Mouse (Mus musculus): ENCODE data around the gene Ifnab. TPM values are rescaled to one million over a fixed set of nuclear protein-coding genes. Genes with fewer than 3 reads are reported as not detected.

Ifnab gene
- total RNA-seq, 2 experiments from 2014 or later: not detected

GRCm38 (mm10) chr4:88699301-88699700, 8.1 kb upstream of the Ifnab start:
- DNase-seq: no peak
- no peak overlapping the region for H3K4me3 ChIP-seq
- H3K27ac ChIP-seq: no peak overlapping the region
- no peak for TF ChIP-seq CTCF (IDR thresholded peaks at IDR 0.05)
- intact Hi-C loops (cut with DNase I): no loop called here

DNA sequence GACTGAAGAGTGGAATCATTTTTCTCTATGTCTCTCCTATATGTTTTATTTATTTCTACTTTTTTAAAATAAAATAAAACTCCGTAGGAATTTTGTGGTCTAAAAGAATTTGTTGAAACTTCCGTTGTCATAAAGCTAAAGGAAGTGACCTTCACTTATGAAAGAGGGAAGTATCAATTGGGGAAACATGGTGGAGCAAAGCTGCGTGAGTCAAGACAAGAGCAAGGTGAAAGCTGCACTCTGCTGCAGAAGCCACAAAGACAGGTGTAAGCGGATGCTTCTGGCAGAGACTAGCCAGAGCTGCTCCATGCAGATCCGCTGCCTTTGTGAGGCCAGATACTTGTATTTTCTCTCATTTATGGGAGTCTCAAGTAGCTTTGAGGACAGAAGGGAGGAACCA, 7.6 kb upstream of the Ifnab start:
- H3K27ac ChIP-seq: no peak overlapping the region
- no peak overlapping the region for H3K4me3 ChIP-seq
- no peak for TF ChIP-seq CTCF (IDR thresholded peaks at IDR 0.05)
- intact Hi-C loops (cut with DNase I): no loop called here
- no peak for DNase-seq

- TF ChIP-seq CTCF (IDR thresholded peaks at IDR 0.05): no peak
- Histone ChIP-seq H3K4me3 (no peak overlapping the region), H3K27ac (no peak overlapping the region)
- no peak for DNase-seq
- intact Hi-C loops (cut with DNase I): no loop called here
These were observed 6.6 kb upstream of the Ifnab start for GRCm38 (mm10) chr4:88697753-88698152.

GRCm38 (mm10) chr4:88697108-88697507, 5.9 kb upstream of the Ifnab start:
- DNase-seq: no peak
- no peak overlapping the region for H3K4me3 ChIP-seq
- no peak overlapping the region for H3K27ac ChIP-seq
- intact Hi-C loops (cut with DNase I): no loop called here
- TF ChIP-seq CTCF (IDR thresholded peaks at IDR 0.05): no peak

DNA sequence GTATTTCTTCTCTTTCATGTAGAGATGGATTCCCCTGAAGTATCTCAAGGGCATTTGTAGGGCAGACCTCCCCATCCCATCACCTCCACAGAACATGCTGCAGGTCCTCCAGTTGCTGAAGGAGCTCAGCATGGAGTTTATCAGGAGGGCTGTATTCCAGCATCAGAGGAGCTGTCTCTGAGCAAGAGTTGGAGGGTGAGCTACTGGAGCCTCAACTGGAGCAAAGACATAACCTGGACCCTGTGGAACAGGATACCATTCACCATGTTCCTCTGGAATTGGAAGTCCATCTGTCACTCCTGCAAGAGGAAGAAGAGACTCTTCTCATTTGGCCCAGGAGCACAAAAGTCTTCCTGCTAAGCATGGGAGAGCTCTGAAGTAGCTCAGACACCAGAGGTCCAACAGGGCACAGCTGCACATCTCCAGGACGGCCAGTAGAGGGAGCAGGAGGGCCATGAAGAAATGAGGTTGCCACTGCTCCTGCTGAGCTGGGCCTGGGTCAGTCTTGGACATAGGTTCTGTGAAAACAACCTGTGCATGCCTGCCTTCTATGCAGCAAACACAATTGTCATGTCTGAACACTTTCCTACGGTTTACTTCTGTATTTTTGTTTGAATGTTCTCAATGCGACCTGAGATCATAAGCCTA, 5.2 kb upstream of the Ifnab start:
- intact Hi-C loops (cut with DNase I): loop anchor here (1.0 kb wide), 1 partner anchor 31 kb away; no protein-coding TSS in a partner anchor
- peak; percentile 76 for DNase-seq
- TF ChIP-seq CTCF (IDR thresholded peaks at IDR 0.05): no peak; the same call in none of the 2 replicates
- Histone ChIP-seq H3K27ac (no peak overlapping the region), H3K4me3 (no peak overlapping the region)

GRCm38 (mm10) chr4:88693392-88693791, 2.2 kb upstream of the Ifnab start:
- no peak for TF ChIP-seq CTCF (IDR thresholded peaks at IDR 0.05)
- no peak overlapping the region for H3K27ac ChIP-seq
- intact Hi-C loops (cut with DNase I): no loop called here
- no peak for DNase-seq
- H3K4me3 ChIP-seq: no peak overlapping the region

DNA sequence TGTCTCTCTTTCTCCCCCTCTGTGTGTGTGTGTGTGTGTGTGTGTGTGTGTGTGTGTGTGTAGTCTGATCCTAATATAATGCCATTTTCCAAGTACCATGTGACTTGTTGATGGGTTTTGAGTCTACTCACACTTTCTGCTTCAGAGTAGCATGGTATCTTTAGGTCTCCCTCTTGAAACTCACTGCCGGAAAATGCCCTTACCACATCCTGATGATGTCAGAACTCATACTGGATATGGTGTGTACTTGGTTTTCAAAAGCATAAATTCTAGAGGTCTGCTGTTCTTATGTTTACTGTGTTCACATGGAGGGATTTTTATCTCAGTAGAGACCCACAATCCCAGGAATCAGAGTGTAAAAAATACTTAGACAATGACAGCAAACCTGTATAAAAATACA, 1.4 kb upstream of the Ifnab start:
- no peak for TF ChIP-seq CTCF (IDR thresholded peaks at IDR 0.05)
- no peak for DNase-seq
- Histone ChIP-seq H3K27ac (no peak overlapping the region), H3K4me3 (no peak overlapping the region)
- intact Hi-C loops (cut with DNase I): no loop called here

DNA sequence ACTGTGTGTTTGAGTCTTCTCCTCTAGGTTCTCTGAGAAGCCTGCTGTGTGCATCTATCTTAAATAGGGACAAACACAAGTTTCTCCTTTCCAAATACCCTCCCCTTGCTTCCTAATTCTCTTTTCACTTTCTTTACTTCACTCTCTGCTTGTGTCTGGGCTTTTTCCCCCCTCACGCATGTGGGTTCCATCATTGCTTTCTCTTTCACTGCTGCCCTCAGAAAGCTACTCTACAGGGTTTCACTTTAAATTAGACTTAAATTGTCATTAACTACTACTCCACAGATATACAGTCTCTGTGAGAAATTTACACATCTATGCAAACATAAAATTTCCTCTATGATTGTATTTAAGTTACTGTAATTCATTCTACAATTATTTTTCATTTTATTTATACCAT, 7.3 kb downstream of the Ifnab start, which contains the start of gene Ifna2:
Gene Ifna2, minus strand, starts transcription at position 101 of the 400 bp plus-strand sequence.
- Histone ChIP-seq H3K4me3 (no peak within 1 kb of the TSS), H3K27ac (no peak within 1 kb of the TSS)
- no peak for DNase-seq
- TF ChIP-seq CTCF (IDR thresholded peaks at IDR 0.05): no peak
- intact Hi-C loops (cut with DNase I): no loop called here

DNA sequence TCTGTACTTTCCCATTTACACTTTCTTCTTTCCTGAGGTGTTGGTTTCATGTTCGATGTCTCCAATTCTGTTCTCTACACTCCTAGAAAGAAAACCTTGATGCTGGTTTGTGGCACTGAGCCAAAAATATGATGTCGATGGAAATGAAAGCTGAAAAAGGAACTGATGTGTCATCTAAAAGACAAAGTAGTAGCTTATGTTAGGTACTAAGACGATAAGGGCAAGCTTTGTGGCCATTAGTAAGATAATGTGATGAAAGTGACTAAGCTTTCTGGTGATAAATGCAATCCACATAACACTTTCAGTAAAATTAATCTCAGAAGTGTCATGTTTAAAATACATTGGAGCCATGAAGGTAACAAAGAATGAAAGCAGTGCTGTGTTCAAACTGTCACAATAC, 9.8 kb downstream of the Ifnab start:
- intact Hi-C loops (cut with DNase I): no loop called here
- no peak for DNase-seq

DNA sequence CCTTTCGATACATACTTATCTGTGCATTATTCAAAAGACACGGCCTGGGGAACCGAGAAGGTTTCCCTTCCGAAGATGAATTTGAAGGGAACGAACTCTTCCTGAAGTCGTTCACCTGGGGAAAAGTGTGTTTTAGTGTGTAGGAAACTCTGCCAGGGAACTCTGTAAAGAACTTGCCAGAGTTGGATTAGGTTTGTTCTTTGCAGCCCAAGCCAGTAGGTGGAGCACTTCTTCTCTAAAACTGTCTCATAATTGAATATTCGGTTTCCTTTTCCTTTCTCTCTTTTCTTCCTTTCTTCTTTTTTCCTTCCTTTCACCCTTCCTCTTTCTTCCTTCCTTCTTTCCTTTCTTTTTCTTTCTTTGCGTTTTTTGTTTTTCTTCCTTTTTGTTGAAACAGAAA, 10.8 kb downstream of the Ifnab start:
- Histone ChIP-seq H3K4me3 (no peak overlapping the region), H3K27ac (no peak overlapping the region)
- intact Hi-C loops (cut with DNase I): no loop called here
- no peak for DNase-seq
- peak; percentile 57 for TF ChIP-seq CTCF (IDR thresholded peaks at IDR 0.05)

More for the DNA sequence above, 9.8 kb downstream of the Ifnab start:
- Histone ChIP-seq H3K4me3 (no peak overlapping the region), H3K27ac (no peak overlapping the region)
- TF ChIP-seq CTCF (IDR thresholded peaks at IDR 0.05): no peak

GRCm38 (mm10) chr4:88676824-88677223, 14.3 kb downstream of the Ifnab start, which contains the start of gene Ifna16:
Gene Ifna16, minus strand, starts transcription at chr4:88676924.
- Histone ChIP-seq H3K27ac (no peak within 1 kb of the TSS), H3K4me3 (no peak within 1 kb of the TSS)
- TF ChIP-seq CTCF (IDR thresholded peaks at IDR 0.05): no peak
- no peak for DNase-seq
- intact Hi-C loops (cut with DNase I): no loop called here

DNA sequence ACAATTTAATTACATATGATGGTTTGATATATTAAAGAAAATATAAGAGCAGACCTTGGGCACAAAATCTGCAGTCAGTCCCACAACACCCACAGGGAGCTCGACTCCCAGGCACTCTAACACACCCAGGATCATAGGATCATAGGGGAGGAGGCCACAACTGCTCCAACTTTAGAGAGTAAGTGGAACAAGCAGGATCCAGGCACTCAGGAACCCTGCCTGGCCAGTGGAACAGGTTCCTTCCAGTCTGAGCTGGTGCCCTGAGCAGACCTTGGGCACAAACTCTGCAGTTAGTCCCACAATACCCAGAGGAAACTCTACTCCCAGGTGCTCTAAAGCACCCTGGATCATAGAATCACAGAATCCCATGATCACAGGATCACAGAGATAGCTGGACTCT, 35.7 kb downstream of the Ifnab start:
- TF ChIP-seq CTCF (IDR thresholded peaks at IDR 0.05): no peak
- no peak for DNase-seq
- intact Hi-C loops (cut with DNase I): no loop called here
- no peak overlapping the region for H3K27ac ChIP-seq
- H3K4me3 ChIP-seq: no peak overlapping the region

GRCm38 (mm10) chr4:88653644-88654043, 37.5 kb downstream of the Ifnab start:
- no peak for TF ChIP-seq CTCF (IDR thresholded peaks at IDR 0.05)
- no peak overlapping the region for H3K4me3 ChIP-seq
- no peak for DNase-seq
- intact Hi-C loops (cut with DNase I): no loop called here
- no peak overlapping the region for H3K27ac ChIP-seq

- TF ChIP-seq CTCF (IDR thresholded peaks at IDR 0.05): no peak
- Histone ChIP-seq H3K4me3 (no peak within 1 kb of the TSS), H3K27ac (no peak within 1 kb of the TSS)
- intact Hi-C loops (cut with DNase I): loop anchor here (5.0 kb wide), 1 partner anchor 92 kb away; no protein-coding TSS in a partner anchor
- no peak for DNase-seq
These were observed 46.8 kb downstream of the Ifnab start, which contains the start of gene Ifna13 for GRCm38 (mm10) chr4:88644359-88644758. Gene Ifna13, minus strand, starts transcription at chr4:88644459.

Measured in gastrocnemius, adult 2 months (tissue).